Mouse (Mus musculus): ENCODE measurements at regions not wholly inside any gene's neighbourhood (a gene's known extent, or its start where the extent isn't known, plus 50 kb on each side); places are given as distances from the start of the nearest gene placed in this dataset.

- no peak for DNase-seq (ENCODE audit: low spot score)
Measured at GRCm38 (mm10) chr9:46379453-46379852, 59.7 kb upstream of the 4931429L15Rik start.

DNA sequence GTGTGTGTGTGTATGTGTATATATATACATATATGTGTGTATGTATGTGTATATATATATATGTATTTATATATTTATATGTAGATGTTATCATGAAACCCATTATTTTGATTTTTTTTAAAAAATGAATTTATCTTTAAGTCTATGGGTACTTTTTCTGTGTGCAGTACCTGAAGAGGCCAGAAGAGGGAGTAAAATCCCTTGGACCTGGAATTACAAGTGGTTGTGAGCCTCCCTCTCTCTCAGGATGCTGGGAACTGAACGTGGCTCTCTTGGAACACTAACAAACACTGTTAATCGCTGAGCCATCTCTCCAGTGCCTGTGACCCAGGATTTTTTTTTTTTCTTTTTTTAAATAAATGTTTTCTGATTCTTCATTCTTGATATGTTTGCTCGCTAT is 58.6 kb upstream of the 4931429L15Rik start:
- DNase-seq (ENCODE audit: low spot score), result no peak

All from urinary bladder, postnatal 10 days (tissue).